Mouse (Mus musculus) gastrocnemius, postnatal 10 days (tissue): Measurements from ENCODE around the gene Olfr904. TPM values are rescaled to one million over a fixed set of nuclear protein-coding genes. Genes with fewer than 3 reads are reported as not detected.
"Not testable (repeated sequence)": the region's sequence is repeated elsewhere in the genome, so short reads cannot be mapped to it uniquely, and the experiment has no call there.

Source experiments
- DNase-seq: peaks from one replicate; pipeline ENCODE4 v3.0.0; 2021; ENCODE audit warnings: mixed read lengths
- long read RNA-seq, 2 experiments: library from polyadenylated mRNA; stranded (forward); transcript quantifications; one replicate each; pipeline ENCODE4 v2.0.0; 2021
- total RNA-seq, 2 experiments: library from RNA; stranded (reverse); gene quantifications; 2 replicates each; pipeline ENCODE4 v1.2.3; 2021

Olfr904 gene
- total RNA-seq: not detected
- long read RNA-seq, experiment 1: 0 reads
- long read RNA-seq, experiment 2: 0 reads

GRCm38 (mm10) chr9:38462844-38463243 is at the start of gene Olfr904:
Olfr904 (plus strand) TSS chr9:38463144.
- DNase-seq: no peak

- not testable (repeated sequence) for DNase-seq
These were observed 49.4 kb upstream of the Olfr904 start for GRCm38 (mm10) chr9:38413502-38413901.

GRCm38 (mm10) chr9:38423801-38424200 is 39.1 kb upstream of the Olfr904 start:
- no peak for DNase-seq

- no peak for DNase-seq
These were observed 35.9 kb upstream of the Olfr904 start for GRCm38 (mm10) chr9:38427026-38427425.

- DNase-seq: no peak
These were observed 33.8 kb upstream of the Olfr904 start, which contains the start of gene Olfr901 for GRCm38 (mm10) chr9:38429155-38429554. Olfr901 (plus strand) TSS chr9:38429455.

- DNase-seq: no peak
These were observed 15.6 kb upstream of the Olfr904 start, which contains the start of gene Olfr902 for GRCm38 (mm10) chr9:38447352-38447751. Olfr902 (plus strand) TSS chr9:38447652.

- no peak for DNase-seq
These were observed 7.9 kb downstream of the Olfr904 start, which contains the start of gene Olfr905 for GRCm38 (mm10) chr9:38470807-38471206. Olfr905 (plus strand) TSS chr9:38471107.

- DNase-seq: no peak
These were observed 23.8 kb downstream of the Olfr904 start, which contains the start of gene Olfr906 for GRCm38 (mm10) chr9:38486785-38487184. Olfr906 (plus strand) TSS chr9:38487085.

GRCm38 (mm10) chr9:38495501-38495900 is 32.6 kb downstream of the Olfr904 start, which contains the start of gene Olfr907:
Olfr907 (plus strand) TSS chr9:38495801.
- DNase-seq: no peak

GRCm38 (mm10) chr9:38512353-38512752 is 49.4 kb downstream of the Olfr904 start:
- DNase-seq: no peak

Other genes with a start within 250 kb of the Olfr904 start
- gene Olfr894, start 245.1 kb upstream of the Olfr904 start, total RNA-seq: not detected
- not detected for gene Olfr143, start 210.4 kb upstream of the Olfr904 start, total RNA-seq
- not detected for gene Olfr895, start 195.3 kb upstream of the Olfr904 start, total RNA-seq
- gene Olfr896-ps1, start 172.0 kb upstream of the Olfr904 start, total RNA-seq: not detected
- not detected for gene Olfr25, start 134.1 kb upstream of the Olfr904 start, total RNA-seq
- gene Olfr898, start 114.7 kb upstream of the Olfr904 start, total RNA-seq: not detected
- gene Olfr250, start 96.2 kb upstream of the Olfr904 start, total RNA-seq: not detected
- gene Olfr251, start 86.1 kb upstream of the Olfr904 start, total RNA-seq: not detected
- not detected for gene Olfr147, start 61.4 kb upstream of the Olfr904 start, total RNA-seq
- not detected for gene Olfr901, start 33.7 kb upstream of the Olfr904 start, total RNA-seq
- gene Olfr902, start 15.5 kb upstream of the Olfr904 start, total RNA-seq: not detected
- gene Olfr905, start 8.0 kb downstream of the Olfr904 start, total RNA-seq: not detected
- not detected for gene Olfr906, start 23.9 kb downstream of the Olfr904 start, total RNA-seq
- gene Olfr907, start 32.7 kb downstream of the Olfr904 start, total RNA-seq: not detected
- not detected for gene Olfr911-ps1, start 58.4 kb downstream of the Olfr904 start, total RNA-seq
- not detected for gene Olfr910, start 74.7 kb downstream of the Olfr904 start, total RNA-seq
- not detected for gene Olfr912, start 117.0 kb downstream of the Olfr904 start, total RNA-seq
- gene Olfr913, start 129.6 kb downstream of the Olfr904 start, total RNA-seq: not detected
- gene Olfr914, start 142.0 kb downstream of the Olfr904 start, total RNA-seq: not detected
- gene Olfr916, start 196.7 kb downstream of the Olfr904 start, total RNA-seq: not detected
- gene Olfr917, start 202.7 kb downstream of the Olfr904 start, total RNA-seq: not detected
- gene Olfr918, start 211.5 kb downstream of the Olfr904 start, total RNA-seq: not detected
- gene Olfr919, start 240.5 kb downstream of the Olfr904 start, total RNA-seq: not detected